Mouse (Mus musculus): ENCODE measurements around the gene Mxd4.

Mxd4 gene

GRCm38 (mm10) chr5:34187601-34188316, at the start of gene Mxd4:
Gene Mxd4 (minus strand): TSS chr5:34187720.
- peak; percentile 98 for DNase-seq (ENCODE audit: low read depth, low spot score)

DNA sequence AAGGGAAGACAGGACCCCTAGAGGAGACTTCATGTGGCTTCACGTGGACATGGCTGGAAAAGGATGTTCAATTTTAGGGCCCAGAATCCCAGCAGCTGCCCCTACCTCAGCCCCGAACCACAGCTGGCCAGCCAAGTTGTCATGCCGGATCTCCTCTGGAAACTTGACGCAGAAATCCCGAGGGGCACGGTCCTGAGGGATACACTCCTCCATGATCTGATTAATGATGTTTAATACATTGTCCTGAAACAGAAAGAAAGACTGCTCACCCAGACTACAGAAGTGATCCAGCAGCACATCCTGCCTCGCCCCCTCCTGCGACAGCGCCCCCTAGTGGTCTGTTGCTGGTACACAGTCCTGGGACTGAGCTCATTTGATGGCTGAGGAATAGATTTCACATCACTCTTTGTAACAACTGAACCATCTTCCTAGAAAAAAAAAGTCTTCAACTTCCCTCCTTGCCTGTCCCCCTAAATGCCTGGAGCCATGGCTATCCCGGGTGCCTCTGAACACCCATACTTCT, 48.4 kb upstream of the Mxd4 start:
- DNase-seq (ENCODE audit: low read depth, low spot score), result peak; percentile 89

- DNase-seq (ENCODE audit: low read depth, low spot score), result no peak
Observed at GRCm38 (mm10) chr5:34235056-34235455, 47.5 kb upstream of the Mxd4 start.

DNA sequence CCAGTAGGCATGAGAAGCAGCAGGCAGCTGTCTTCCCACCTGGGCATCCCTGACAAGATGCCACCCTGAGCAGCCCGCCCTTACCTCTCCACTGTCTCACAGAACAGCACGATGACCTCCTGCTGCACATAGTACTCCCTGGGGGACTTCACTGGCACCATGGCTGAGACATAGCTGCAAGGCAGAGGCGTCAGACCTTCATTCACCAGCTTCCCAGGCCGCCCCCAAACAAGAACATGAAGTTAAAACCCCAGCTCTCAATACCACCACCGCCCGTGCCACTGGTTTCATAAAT, 45.6 kb upstream of the Mxd4 start:
- no peak for DNase-seq (ENCODE audit: low read depth, low spot score)

- peak; percentile 24 for DNase-seq (ENCODE audit: low read depth, low spot score)
Observed at GRCm38 (mm10) chr5:34232481-34233220, 45.1 kb upstream of the Mxd4 start.

GRCm38 (mm10) chr5:34231901-34232300, 44.4 kb upstream of the Mxd4 start:
- no peak for DNase-seq (ENCODE audit: low read depth, low spot score)

DNA sequence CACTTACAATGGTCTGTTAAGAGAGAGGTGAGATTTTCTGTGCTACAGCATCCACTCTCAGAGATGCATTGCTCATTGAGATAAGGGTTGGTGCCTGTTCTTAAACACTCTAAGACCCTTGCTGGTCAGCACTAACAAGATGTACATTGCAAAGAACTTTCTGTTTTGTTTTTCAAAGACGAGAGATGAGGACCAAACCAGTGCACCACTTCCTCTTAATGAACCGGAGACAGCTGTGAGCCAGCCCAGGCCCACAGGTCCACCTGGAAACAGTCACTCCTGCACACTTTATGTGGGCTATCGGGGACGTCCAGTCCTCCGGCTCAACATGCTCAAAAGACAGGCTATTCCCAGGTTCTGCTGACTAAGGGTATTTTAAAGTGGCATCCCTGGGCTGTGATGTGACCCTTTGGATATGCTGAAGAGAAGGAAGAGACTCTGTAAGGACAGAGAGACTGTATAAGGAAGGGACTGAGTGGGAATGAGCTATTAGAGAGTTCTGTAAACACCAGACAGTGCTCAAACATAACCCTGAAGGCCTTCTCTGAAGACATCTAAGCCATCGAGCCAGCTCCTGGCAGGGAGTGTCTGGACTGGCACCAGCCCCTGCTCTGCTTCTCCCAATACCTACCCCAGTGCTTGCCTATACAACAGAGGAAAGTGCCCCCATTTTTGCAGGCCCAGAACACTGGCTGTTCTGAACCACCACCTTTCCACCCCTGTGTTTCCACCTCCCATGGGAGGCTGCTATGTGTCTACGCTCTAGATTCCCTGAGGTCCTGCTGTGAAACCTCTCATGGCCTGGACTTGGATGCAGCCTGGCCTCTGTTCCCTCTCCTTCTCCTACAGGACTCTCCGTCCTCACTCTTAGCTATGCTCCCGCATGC, 43.3 kb upstream of the Mxd4 start:
- DNase-seq (ENCODE audit: low read depth, low spot score), result peak; percentile 25

GRCm38 (mm10) chr5:34229503-34229902, 42.0 kb upstream of the Mxd4 start:
- DNase-seq (ENCODE audit: low read depth, low spot score), result no peak

DNA sequence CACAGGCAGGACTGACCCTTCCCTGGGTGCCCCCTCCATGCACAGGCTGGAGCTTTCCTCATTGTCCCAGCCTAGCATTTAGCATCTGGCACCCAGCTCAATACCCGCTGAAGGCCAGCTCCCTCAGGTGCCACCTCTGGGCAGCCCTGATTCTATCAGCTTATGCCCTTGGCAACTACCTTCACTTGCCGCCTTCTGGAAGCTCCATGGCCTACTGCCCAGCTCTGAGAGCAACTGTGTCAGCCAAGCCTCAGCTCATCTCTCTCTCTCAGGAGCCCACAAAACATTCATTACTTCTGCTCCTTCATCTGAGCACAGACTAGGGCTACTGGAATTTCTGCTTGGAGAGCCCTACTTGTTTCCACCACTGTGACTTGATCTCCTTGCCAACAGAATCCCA, 38.0 kb upstream of the Mxd4 start:
- no peak for DNase-seq (ENCODE audit: low read depth, low spot score)

- DNase-seq (ENCODE audit: low read depth, low spot score), result peak; percentile 17
Observed at GRCm38 (mm10) chr5:34224515-34224914, 37.0 kb upstream of the Mxd4 start.

GRCm38 (mm10) chr5:34220001-34220400, 32.5 kb upstream of the Mxd4 start:
- no peak for DNase-seq (ENCODE audit: low read depth, low spot score)

- no peak for DNase-seq (ENCODE audit: low read depth, low spot score)
Observed at GRCm38 (mm10) chr5:34218672-34219071, 31.2 kb upstream of the Mxd4 start.

DNA sequence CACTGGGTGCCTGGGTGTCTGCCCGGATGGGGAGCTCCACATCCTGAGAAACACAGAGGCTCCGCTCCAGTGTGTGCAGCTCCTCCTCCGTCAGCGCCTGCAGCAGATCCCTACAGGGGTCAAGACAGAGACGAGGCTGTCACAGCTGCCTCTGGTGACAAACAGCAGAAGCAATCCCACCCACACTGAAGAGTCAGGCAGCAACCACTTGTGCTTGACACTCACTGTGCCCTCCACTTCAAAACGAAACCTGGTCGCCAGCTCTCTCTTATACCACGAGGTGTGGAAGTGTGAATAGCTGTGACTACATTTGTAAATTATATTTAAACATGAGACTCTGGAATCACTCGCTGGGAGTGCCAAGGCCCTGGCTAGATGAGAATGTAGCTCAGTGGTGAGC, 30.2 kb upstream of the Mxd4 start:
- no peak for DNase-seq (ENCODE audit: low read depth, low spot score)

DNA sequence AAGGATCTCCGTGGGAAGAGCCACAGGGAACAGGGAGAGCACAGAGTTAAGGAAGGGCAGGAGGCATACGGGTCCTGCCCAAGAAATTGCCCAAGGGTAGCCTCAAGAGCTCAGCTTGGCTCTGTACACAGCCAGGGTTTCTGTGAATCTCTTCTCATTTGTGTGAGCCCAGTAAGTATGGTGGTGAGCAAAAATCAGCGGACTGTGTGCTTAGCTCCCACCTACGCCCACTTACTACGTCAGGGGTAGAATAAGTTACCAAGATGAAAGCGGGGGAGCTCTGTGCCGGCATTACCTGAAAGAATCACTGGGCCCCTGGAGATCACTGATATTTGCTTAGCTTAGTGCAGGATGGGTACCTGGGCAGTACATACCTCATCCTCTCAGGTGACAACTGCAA, 28.5 kb upstream of the Mxd4 start:
- no peak for DNase-seq (ENCODE audit: low read depth, low spot score)

- no peak for DNase-seq (ENCODE audit: low read depth, low spot score)
Observed at GRCm38 (mm10) chr5:34213659-34214058, 26.1 kb upstream of the Mxd4 start.

DNA sequence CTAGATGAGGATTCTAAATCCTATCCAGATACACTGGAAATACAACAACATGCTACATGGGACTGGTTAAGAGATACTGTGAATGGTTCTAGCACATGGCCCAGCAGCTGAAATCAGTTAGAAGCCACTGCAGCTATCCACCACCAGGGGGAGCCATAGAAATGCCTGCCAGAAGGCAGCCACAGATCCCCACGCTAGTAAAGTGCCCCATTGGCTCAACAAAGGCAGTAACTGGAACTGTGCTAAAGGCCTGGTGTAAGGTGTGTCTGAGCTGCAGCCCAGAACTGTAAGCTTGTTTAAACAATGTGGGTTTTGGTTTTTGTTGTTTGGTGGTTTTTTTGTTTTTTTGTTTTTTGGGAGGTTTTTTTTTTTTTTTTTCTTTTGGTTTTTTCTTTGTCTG, 22.8 kb upstream of the Mxd4 start:
- peak; percentile 92 for DNase-seq (ENCODE audit: low read depth, low spot score)

DNA sequence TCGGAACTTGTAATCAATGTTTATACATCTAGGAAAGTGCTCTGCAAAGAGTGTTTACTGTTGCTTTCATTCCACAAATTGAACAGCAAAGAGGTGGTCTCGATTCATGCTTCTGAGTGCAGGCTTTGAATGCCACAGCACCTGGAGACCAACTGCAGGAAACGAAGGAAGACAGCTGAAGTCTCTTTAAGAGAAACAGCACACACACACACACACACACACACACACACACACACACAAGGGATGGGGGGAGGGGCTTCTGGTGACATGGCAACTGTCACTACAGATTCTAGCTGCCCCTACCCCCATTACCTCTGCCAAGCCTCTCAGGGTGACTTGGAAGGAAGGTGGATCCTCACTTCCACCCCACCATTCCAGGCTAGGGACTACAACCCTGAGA, 20.0 kb upstream of the Mxd4 start:
- DNase-seq (ENCODE audit: low read depth, low spot score), result peak; percentile 57

- DNase-seq (ENCODE audit: low read depth, low spot score), result no peak
Observed at GRCm38 (mm10) chr5:34205788-34206187, 18.3 kb upstream of the Mxd4 start.

- no peak for DNase-seq (ENCODE audit: low read depth, low spot score)
Observed at GRCm38 (mm10) chr5:34204911-34205310, 17.4 kb upstream of the Mxd4 start.

- DNase-seq (ENCODE audit: low read depth, low spot score), result no peak
Observed at GRCm38 (mm10) chr5:34202006-34202405, 14.5 kb upstream of the Mxd4 start.

- DNase-seq (ENCODE audit: low read depth, low spot score), result peak; percentile 63
Observed at GRCm38 (mm10) chr5:34201396-34201795, 13.9 kb upstream of the Mxd4 start.

- DNase-seq (ENCODE audit: low read depth, low spot score), result peak; percentile 51
Observed at GRCm38 (mm10) chr5:34198615-34199014, 11.1 kb upstream of the Mxd4 start.
